Mouse (Mus musculus): ENCODE measurements around the gene Nsl1. TPM values are rescaled to one million over a fixed set of nuclear protein-coding genes. Genes with fewer than 3 reads are reported as not detected.

Nsl1 gene
- total RNA-seq, 1 experiment from 2014 or later: 16.5 TPM

DNA sequence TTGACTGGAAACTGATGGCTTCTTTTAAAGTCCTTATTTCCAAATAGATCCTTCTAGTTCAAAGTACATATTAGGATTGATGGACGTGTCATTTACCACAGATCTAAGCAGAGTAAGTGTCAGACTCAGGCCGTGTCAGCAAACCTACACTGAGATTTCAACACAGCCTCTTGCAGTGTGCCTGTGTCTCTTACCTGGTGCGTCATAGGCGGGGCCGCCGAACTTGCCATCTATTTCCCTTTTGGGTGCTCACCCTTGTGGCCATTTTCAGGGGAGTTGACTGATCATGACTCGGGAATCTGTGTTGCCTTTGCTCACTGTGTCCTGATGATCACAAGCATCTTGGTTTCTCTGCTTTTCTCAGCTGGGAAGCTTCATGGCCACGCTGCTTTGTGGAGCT lies 20.4 kb downstream of the Nsl1 start:
- no peak for ATAC-seq (replicated peaks in 1 of 2; ENCODE audit: insufficient read depth in 1 of 2, low FRiP score in 2 of 2, low TSS enrichment in 1 of 2, low read depth in 1 of 2, poor library complexity in 2 of 2, severe bottlenecking in 2 of 2)

DNA sequence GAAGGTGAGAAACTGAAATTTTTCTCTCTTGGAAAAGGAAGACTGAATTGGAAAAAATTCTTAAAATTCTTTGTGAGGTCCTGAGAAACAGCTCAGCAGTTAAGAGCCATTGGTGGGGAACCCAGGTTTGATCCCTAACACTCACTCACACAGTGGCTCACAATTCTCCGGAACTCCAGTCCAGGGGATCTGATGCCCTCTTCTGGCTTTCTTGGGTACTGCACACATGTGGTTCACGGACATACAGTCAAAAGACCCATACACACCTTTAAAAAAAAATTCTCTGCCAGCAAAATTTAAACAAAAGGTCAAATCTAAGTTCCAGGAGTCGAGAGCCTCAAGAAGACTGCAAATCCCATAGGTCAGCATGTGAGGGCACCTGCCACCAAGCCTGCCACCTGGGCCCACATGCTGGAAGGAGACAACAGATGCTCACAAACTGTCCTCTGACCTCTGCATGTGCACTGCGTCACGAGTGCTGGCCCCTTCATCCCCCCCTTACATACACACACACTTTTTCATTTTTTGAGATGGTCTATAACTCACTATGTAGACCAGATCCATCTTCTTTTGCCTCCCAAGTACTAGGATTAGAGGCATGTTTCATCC lies 22.2 kb downstream of the Nsl1 start:
- ATAC-seq (replicated peaks in 1 of 2; ENCODE audit: insufficient read depth in 1 of 2, low FRiP score in 2 of 2, low TSS enrichment in 1 of 2, low read depth in 1 of 2, poor library complexity in 2 of 2, severe bottlenecking in 2 of 2): no peak

DNA sequence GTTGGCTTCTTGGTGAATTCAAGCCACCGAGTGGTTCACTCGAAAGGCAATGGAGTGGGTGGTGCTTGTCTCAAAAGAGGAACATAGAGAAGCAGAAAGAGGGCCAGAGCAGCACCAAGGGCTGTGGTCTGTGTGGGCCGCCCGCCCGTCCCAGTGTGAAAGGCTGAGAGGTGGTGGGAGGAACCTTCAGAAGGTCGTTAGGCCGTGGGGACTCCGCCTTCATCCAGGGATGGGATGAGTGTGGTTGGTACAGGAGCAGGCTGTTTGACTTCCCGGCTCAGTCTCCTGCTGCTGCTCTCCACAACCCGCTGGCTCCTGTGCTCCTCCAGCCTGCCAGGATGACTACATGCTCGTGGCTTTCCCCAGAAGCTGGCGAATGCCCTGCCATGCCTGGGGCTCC lies 22.8 kb downstream of the Nsl1 start:
- ATAC-seq (replicated peaks in 1 of 2; ENCODE audit: insufficient read depth in 1 of 2, low FRiP score in 2 of 2, low TSS enrichment in 1 of 2, low read depth in 1 of 2, poor library complexity in 2 of 2, severe bottlenecking in 2 of 2): peak; percentile 94 to 98

DNA sequence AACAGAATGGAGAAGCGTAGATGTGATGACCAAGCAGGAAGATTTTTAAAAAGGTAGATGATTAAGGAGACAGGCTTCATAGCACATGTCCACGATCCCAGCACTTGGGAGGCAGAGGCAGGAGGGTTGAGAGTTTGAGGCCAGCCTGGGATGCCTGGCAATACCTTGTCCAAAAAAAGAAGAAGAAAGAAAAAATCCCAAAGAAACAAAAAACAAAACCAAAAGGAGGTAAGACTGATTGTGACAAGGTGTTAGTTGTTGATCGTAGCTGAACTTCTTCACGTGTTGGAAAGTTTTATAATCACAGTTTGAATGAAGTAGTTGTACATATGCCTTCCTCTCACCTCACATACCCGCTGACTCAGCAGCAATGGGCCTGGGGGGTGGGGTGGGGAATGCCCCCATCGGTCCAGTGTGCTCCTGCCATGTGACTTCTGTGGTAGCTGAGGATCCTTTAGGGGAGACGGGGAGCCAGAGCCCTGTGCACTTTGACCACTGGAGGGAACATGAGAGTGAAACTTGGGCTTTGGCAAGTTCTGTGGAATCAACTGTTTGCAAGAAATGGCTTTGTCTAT lies 23.6 kb downstream of the Nsl1 start:
- no peak for ATAC-seq (replicated peaks in 1 of 2; ENCODE audit: insufficient read depth in 1 of 2, low FRiP score in 2 of 2, low TSS enrichment in 1 of 2, low read depth in 1 of 2, poor library complexity in 2 of 2, severe bottlenecking in 2 of 2)

DNA sequence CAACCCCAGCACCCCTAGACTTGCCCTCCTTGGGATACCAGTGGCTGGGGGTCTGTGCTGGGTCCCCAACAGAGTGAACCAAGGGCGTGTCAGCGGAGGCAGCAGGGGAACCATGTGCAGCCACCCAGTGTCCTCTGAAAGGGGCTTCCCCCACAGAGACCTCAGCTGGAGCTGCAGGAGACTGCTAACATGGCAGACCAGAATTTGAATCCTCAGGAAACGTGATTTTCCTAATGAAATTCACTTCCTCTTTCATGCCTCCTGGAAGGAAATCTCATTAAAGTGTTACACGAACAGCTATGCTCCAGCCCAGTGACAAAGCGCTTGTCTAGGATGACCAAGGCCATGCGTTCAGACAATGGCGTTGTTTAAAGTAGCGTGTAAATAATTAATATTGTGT lies 24.1 kb downstream of the Nsl1 start:
- no peak for ATAC-seq (replicated peaks in 1 of 2; ENCODE audit: insufficient read depth in 1 of 2, low FRiP score in 2 of 2, low TSS enrichment in 1 of 2, low read depth in 1 of 2, poor library complexity in 2 of 2, severe bottlenecking in 2 of 2)

DNA sequence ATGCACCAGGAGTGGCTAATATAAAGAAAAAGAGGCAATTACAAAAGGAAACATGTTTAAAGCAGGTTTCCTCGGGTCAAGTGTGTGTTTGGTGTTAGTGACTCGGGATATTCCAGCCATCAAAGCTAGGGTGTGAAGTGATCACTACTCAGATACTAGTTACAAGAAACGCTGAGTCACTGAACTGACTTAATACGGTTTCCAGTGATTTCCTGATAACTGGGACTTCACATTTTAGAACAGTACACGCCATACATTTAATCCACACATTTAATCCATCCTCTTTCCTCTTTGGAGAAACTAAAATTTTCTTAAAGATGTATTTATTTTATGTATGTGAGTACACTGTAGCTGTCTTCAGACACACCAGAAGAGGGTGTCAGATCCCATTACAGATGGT lies 25.1 kb downstream of the Nsl1 start:
- ATAC-seq (replicated peaks in 1 of 2; ENCODE audit: insufficient read depth in 1 of 2, low FRiP score in 2 of 2, low TSS enrichment in 1 of 2, low read depth in 1 of 2, poor library complexity in 2 of 2, severe bottlenecking in 2 of 2): no peak

DNA sequence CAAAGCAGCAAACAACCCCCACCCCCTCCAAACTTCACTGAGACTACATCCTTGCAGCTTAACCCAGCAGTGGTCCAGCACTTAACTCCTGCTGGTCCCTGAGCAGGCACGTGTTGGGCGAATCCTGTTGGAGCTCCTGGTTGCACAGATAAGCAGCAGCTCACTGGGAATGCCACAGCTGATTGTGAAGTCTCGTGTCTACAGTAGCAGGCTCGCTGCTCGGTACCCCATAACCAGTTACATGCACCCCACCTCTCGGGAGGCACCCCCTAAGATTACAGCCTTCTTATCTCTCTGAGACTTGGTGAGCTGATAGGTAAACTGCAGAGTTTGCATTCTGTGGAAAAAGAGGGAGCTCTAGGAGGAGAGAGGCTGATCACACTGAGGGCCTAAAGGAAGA lies 26.5 kb downstream of the Nsl1 start:
- ATAC-seq (replicated peaks in 1 of 2; ENCODE audit: insufficient read depth in 1 of 2, low FRiP score in 2 of 2, low TSS enrichment in 1 of 2, low read depth in 1 of 2, poor library complexity in 2 of 2, severe bottlenecking in 2 of 2): no peak

DNA sequence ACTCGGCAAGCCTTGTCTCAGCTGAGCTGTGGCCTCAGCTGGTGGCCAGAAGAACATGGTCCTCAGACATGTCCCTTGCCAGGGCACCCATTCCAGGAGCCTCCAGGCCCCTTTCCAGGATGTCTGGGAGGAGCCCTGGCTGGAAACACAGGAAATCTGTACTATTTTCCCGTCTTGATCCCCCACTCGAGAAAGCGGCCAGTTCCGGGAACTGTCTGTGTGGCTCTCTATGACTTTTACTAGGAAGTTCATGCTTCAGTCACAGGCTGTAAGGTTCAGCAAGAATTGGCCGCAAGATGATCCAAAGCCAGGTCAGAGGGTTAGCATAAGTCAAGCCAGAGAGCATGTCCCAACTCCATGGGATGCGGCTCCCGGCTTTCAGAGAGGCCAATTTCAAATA lies 29.2 kb downstream of the Nsl1 start:
- ATAC-seq (replicated peaks in 1 of 2; ENCODE audit: insufficient read depth in 1 of 2, low FRiP score in 2 of 2, low TSS enrichment in 1 of 2, low read depth in 1 of 2, poor library complexity in 2 of 2, severe bottlenecking in 2 of 2): no peak

DNA sequence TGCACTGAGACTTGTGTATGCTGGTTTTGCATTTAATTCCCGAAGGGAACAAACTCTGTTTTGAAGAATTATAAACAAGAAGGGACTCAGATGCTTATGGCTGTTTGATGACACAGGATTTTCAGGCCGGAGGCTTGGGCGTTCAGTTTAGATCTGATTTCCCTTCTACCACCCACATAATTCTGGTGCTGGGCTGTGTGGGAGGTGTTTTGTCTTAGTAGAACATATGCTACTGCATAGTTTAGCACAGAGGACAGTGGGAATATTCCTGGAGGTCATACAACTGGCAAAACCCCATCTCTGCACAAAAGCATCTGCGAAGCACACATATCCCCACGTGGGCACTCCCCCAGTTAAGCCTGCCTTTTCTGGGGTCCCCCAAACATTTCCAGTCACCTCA lies 30.8 kb downstream of the Nsl1 start:
- ATAC-seq (replicated peaks in 1 of 2; ENCODE audit: insufficient read depth in 1 of 2, low FRiP score in 2 of 2, low TSS enrichment in 1 of 2, low read depth in 1 of 2, poor library complexity in 2 of 2, severe bottlenecking in 2 of 2): no peak

DNA sequence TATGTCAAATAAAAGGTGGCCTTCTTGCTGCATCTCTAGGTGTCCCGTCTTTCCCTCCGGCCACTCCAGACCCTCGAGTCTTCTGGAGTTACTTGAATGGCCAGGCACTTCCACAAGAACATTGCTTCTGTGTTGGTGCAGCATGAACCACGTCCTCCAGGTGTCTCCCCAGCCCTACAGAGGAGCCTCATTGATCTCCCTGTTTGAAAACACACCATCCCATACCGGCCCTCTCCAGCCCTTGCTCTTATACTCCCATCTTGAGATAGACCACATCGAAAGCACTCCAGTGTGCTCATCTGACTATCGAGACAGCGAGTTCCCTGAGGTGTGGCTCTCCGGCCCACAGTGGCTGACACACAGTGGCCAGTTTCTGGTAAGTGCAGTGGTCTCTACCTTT lies 32.2 kb downstream of the Nsl1 start:
- ATAC-seq (replicated peaks in 1 of 2; ENCODE audit: insufficient read depth in 1 of 2, low FRiP score in 2 of 2, low TSS enrichment in 1 of 2, low read depth in 1 of 2, poor library complexity in 2 of 2, severe bottlenecking in 2 of 2): no peak

DNA sequence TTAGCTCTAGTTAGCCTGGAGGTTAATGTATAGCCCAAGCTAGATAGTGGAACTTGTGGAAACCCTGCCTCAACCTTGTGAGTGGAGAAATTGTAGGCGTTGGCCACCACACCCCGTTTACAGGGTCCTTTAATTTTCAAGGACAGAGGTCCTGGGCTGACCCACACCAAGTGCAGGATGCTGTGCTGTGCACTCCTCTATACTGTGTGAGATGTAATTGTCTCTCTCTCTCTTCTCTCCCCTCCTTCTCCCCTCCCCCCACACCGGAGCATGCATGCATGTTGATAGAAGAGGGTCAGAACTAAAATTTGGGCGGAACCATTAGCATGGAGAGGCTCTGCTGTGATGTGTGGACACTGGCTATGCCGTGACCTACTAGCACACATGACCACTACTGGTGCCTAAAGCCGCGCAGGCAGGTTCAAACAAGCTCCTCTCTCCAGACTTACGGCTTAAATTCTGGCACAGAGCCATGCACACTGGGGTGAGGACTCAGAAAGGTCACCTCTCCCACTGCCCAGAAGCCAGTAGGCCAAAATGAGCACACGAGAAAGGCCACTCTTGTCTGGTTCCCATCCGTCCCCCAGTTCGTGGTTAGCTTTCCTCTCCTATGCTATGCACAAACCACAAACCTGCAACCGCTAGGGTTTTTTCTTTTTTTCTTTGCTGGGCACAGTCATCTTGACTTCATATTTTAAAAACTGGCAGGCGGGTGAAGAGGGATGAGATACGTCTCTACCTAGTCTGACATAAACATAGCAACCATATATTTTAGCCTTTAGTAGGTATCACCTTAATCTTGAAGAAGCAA lies 34.3 kb downstream of the Nsl1 start:
- peak; percentile 49 to 71 for ATAC-seq (replicated peaks in 1 of 2; ENCODE audit: insufficient read depth in 1 of 2, low FRiP score in 2 of 2, low TSS enrichment in 1 of 2, low read depth in 1 of 2, poor library complexity in 2 of 2, severe bottlenecking in 2 of 2)

DNA sequence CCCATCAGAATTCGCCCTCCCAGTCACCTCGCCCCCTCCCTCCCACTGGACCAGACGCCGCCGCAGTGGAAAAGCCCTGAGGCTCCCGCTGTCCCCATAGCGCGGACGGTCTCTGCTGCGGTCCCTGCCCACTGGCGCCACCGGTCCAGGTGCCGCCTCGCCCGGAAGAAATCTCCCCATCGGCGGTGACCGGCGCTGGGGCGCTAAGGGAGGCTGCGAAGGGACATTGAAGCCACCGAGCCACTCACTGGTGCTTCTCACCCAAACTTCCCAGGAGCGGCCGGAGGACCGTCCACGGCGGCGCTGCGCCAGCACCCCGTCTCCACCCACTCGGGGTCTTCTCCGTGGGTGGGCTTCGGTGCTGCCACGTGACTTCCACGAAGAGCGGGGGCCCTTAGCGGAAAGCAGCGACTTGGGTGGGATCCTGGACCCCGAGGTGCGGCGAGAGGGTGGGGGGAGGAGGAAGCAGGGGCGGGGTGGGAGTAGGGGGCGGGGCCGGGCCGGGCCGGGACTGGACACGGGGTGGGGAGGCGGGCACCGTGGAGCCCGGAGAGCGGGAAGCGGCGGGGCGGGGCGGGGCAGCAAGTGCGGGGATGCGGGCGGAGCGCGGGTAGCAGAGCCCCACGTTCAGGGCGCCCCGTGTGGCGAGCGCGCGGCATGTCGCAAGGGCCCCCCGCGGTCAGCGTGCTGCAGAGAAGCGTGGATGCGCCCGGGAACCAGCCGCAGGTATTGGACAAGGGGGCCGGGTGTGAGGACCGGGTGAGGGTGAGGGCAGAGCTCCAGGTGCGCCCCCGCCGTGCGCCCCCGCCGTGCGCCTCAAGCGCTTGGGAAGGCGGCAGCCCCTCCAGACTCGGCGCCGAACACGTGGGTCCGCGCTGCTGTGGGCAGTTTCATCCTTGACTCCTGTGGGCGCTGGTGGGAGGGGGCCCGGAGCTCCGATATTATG lies 35.3 kb downstream of the Nsl1 start, which contains the start of gene Batf3:
TSS of gene Batf3 (plus strand) at position 46 of the 946 bp plus-strand sequence.
- ATAC-seq (replicated peaks in 1 of 2; ENCODE audit: insufficient read depth in 1 of 2, low FRiP score in 2 of 2, low TSS enrichment in 1 of 2, low read depth in 1 of 2, poor library complexity in 2 of 2, severe bottlenecking in 2 of 2): peak; percentile 43 to 48; a peak in 2 of 4 replicates

DNA sequence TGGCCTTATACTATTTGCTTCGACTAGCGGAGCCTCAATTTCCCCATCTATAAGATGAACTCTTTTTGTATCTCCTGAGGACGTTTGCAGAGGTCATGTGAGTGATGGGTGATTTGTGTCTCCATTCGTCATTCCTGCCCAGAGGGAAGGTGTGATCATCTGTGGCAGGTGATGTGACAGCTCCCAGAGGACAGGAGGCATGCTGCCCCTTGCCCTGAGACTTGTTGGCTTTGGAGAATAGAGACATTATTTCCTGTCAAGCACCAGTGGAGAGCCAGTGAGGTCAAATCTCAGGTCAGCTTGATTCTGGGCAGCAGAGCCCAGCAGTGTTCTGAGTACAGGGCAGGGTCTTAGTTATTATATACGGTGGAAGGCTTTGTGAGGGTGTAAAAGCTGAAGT lies 36.3 kb downstream of the Nsl1 start:
- ATAC-seq (replicated peaks in 1 of 2; ENCODE audit: insufficient read depth in 1 of 2, low FRiP score in 2 of 2, low TSS enrichment in 1 of 2, low read depth in 1 of 2, poor library complexity in 2 of 2, severe bottlenecking in 2 of 2): no peak

DNA sequence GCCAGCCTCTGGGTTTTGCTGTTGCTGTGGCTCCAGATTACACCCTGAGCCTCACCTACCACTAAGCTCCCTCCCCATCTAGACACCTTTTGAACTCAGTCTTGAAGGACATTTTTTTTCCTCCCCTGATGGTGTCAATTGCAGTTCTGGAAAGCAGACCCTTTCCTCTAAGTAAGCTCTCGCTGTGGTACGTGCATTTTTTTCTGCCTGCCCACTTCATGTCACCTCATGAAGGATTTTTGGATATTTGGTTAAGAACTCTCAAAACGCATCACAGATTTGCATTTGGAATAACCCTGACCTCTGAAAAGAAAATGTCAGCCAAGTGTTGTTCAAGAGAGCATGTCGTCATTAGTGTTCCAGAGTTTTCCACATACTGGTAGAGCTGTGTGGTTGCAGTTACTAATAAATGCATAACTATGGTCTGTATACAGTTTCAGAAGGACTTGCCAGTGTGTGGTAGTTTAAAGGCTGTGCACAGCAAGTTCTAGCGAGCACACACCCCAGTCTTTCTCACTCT lies 37.0 kb downstream of the Nsl1 start:
- ATAC-seq (replicated peaks in 1 of 2; ENCODE audit: insufficient read depth in 1 of 2, low FRiP score in 2 of 2, low TSS enrichment in 1 of 2, low read depth in 1 of 2, poor library complexity in 2 of 2, severe bottlenecking in 2 of 2): no peak

DNA sequence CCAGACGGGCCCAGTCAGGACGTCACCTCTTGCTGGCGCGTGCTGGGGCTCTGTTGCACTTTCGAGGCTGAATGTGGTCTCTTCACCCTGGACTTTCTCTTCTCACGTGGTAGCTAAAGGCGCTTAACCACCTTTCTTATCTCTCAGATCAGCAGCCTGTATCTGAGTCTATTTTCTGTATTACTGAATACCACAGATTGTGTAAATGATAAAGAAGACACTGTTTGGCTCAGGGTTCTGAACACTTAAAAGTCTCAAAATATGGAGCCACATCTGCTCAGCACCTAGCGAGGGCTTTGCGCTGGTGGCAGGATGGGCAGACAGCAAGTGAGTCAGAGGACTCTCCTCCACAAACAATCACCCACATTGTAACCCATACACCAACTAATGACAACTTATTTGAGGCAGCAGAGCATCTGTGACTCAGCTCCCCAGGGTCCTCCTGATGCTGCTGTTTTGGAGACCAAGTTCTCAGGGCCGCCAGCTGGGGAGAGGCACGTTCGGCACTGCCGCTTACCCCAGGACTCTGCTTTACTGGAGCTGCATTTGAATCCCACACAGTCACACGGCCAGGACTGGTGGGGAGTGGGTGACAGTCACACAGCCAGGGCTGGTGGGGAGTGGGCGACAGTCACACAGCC lies 40.0 kb downstream of the Nsl1 start:
- ATAC-seq (replicated peaks in 1 of 2; ENCODE audit: insufficient read depth in 1 of 2, low FRiP score in 2 of 2, low TSS enrichment in 1 of 2, low read depth in 1 of 2, poor library complexity in 2 of 2, severe bottlenecking in 2 of 2): no peak

DNA sequence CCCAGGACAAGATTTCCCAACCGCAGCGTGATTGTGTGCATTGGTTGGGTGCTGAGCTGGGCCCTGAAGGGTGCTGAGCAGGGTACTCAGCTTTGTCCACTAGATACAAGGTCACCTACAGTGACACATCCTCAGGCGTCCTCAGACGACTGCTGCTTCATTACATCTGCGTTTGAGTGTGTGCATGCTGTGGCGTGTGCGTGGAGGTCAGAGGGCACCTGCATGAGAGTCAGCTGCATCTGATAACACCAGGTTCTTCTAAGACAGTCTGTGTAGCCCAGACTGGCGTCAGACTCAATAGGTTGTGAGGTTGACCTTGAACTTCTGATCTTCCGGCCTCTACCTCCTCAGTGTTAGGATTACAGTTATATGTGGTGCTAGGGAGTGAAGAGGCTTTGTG lies 42.4 kb downstream of the Nsl1 start:
- no peak for ATAC-seq (replicated peaks in 1 of 2; ENCODE audit: insufficient read depth in 1 of 2, low FRiP score in 2 of 2, low TSS enrichment in 1 of 2, low read depth in 1 of 2, poor library complexity in 2 of 2, severe bottlenecking in 2 of 2)

DNA sequence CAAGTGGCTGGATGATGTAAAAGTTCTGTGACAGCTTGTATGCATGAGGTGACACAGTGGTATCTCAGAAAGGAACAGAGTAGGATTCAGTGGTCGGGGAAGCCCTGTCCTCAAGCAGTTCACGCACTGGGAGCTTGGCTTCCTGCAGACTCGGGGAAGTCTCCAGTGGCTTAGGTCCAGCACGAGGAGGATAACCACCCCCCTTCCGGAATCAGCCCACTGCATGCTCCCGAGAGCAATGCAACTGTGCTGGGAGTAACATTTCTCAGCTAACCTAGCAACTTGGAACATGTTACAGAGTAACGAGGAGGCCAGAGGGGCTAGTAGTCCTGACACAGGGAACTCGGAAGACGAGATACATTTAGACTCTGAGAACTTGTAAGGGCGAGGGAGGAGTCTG lies 44.5 kb downstream of the Nsl1 start:
- ATAC-seq (replicated peaks in 1 of 2; ENCODE audit: insufficient read depth in 1 of 2, low FRiP score in 2 of 2, low TSS enrichment in 1 of 2, low read depth in 1 of 2, poor library complexity in 2 of 2, severe bottlenecking in 2 of 2): no peak
